In genomic region chr17:13656485-13657181, GRCm38 (mm10) we compare ENCODE assay signal across 8 mouse cellular contexts.
DNase-seq lines count a peak whose midpoint lies in the region; ATAC-seq lines count a peak whose summit lies in the region.

No protein-coding gene starts in this region.

- no peaks in the 10 kb centered on the region for H3K9me3 ChIP-seq in forebrain, embryonic 16.5 days (ENCODE audit: control insufficient read depth, low read length)
- H3K9me3 ChIP-seq in limb, embryonic 10.5 days (replicated peaks): no peaks in the 10 kb centered on the region

- peak overlapping the region; percentile 23 for H3K4me3 ChIP-seq in brown adipose tissue, adult 24 weeks (ENCODE audit: insufficient read depth, low read depth, low read length)
- H3K4me3 ChIP-seq in forebrain, embryonic 16.5 days (replicated peaks; ENCODE audit: low read length): no peak overlapping the region
- peak overlapping the region; percentile 23 for H3K4me3 ChIP-seq in limb, embryonic 10.5 days

- whole genome bisulfite sequencing in forebrain, embryonic 16.5 days: 2% methylated on average over 12 of the region's 15 CpGs
- WGBS in limb, embryonic 10.5 days: 3% methylated on average over 14 of the region's 15 CpGs

- ATAC-seq in forebrain, embryonic 16.5 days: peak; percentile 44

- H3K9ac ChIP-seq in forebrain, embryonic 16.5 days (replicated peaks; ENCODE audit: low read depth, low read length): 0 out of 2 replicates have a peak overlapping the region, but pooled peaks have one; percentile 0

- DNase-seq in 3T3-L1 (ENCODE audit: low read depth, low spot score): peak; percentile 74
- DNase-seq in limb, embryonic 10.5 days (ENCODE audit: low spot score): no peak
- DNase-seq in neural tube, embryonic 10.5 days (ENCODE audit: extremely low spot score, low spot score): peak; percentile 68
- DNase-seq in frontal cortex, postnatal 14 days (ENCODE audit: low spot score in 2 of 2): no peak
- DNase-seq in thymus, postnatal 36 days: no peak
- DNase-seq in left cerebral cortex, postnatal 25 days (ENCODE audit: low spot score in 2 of 2): no peak

- H3K27ac ChIP-seq in brown adipose tissue, adult 24 weeks (replicated peaks; ENCODE audit: low read depth, low read length): peak overlapping the region; percentile 86
- H3K27ac ChIP-seq in forebrain, embryonic 16.5 days (ENCODE audit: low read length): peak overlapping the region; percentile 68
- 0 out of 2 replicates have a peak overlapping the region, but pooled peaks have one; percentile 1 for H3K27ac ChIP-seq in limb, embryonic 10.5 days

- peak overlapping the region; percentile 18 for H3K4me2 ChIP-seq in forebrain, embryonic 16.5 days (ENCODE audit: low read length)

- no peaks in the 10 kb centered on the region for H3K36me3 ChIP-seq in forebrain, embryonic 16.5 days (ENCODE audit: control insufficient read depth, insufficient read depth)
- no peaks in the 10 kb centered on the region for H3K36me3 ChIP-seq in limb, embryonic 10.5 days

- no peaks in the 10 kb centered on the region for H3K27me3 ChIP-seq in forebrain, embryonic 16.5 days (replicated peaks; ENCODE audit: control insufficient read depth, insufficient read depth, low read length)
- H3K27me3 ChIP-seq in limb, embryonic 10.5 days (ENCODE audit: low read depth, poor library complexity, severe bottlenecking): no peaks in the 10 kb centered on the region

- intact Hi-C loops in left cerebral cortex, postnatal 25 days (cut with DNase I): no loop called here

- peaks cover 18% of the 10 kb centered on the region for H3K4me1 ChIP-seq in brown adipose tissue, adult 24 weeks (ENCODE audit: control insufficient read depth, insufficient read depth, insufficient read length, low read length)
- H3K4me1 ChIP-seq in forebrain, embryonic 16.5 days (replicated peaks; ENCODE audit: control insufficient read depth, insufficient read depth, low read length): peaks cover 25% of the 10 kb centered on the region
- peaks cover 44% of the 10 kb centered on the region for H3K4me1 ChIP-seq in limb, embryonic 10.5 days

Comparison
In these comparisons a context has a peak if more than half of its experiments do, and no peak if none do; other contexts are left out.
1. DNase-seq: peak in 3T3-L1 (single experiment) and neural tube, embryonic 10.5 days (single experiment); none in limb, embryonic 10.5 days (single experiment), frontal cortex, postnatal 14 days (0 of 2), thymus, postnatal 36 days (0 of 2) and left cerebral cortex, postnatal 25 days (0 of 2).
2. H3K27ac ChIP-seq: peak in every context shown above with its lines; median percentile 86 in brown adipose tissue, adult 24 weeks; 68 in forebrain, embryonic 16.5 days; 1 in limb, embryonic 10.5 days.